Mouse (Mus musculus) embryonic fibroblast, embryonic 13.5 days (primary cell): ENCODE results near the gene Pcsk6.

Experiments used
- CTCF ChIP-seq: IDR thresholded peaks from 2 replicates; pipeline ENCODE4 v1.5.1; 2011; ENCODE audit warnings: mild to moderate bottlenecking, control low read depth, low read length, moderate library complexity, borderline replicate concordance; ENCODE audit not compliant: insufficient read depth
- POLR2A ChIP-seq: IDR thresholded peaks from 2 replicates; pipeline ENCODE4 v1.6.1; 2011; ENCODE audit warnings: low read depth, mild to moderate bottlenecking, control low read depth, low read length, moderate library complexity

- TF ChIP-seq CTCF = no peak
- TF ChIP-seq POLR2A = no peak
Measured at GRCm38 (mm10) chr7:65964398-65964797, 102.9 kb downstream of the Pcsk6 start.
